Mouse (Mus musculus): ENCODE measurements around the gene Atp6v1c2. TPM values are rescaled to one million over a fixed set of nuclear protein-coding genes. Genes with fewer than 3 reads are reported as not detected.

Gene Atp6v1c2
- 0.36 and 0.62 TPM in 2 replicates for polyA plus RNA-seq (2015; fragmentation: Nextera tagmentation; extraction: Ambion mirVana)

- no peak for ATAC-seq
- Histone ChIP-seq H3K4me3 (replicated peaks) (no peak within 1 kb of the TSS), H3K36me3 (no peaks in the 10 kb centered on the region), H3K27me3 (peaks cover 15% of the 10 kb centered on the region), H3K9ac (replicated peaks) (no peak within 1 kb of the TSS), H3K4me1 (replicated peaks) (peaks cover 11% of the 10 kb centered on the region), H3K9me3 (no peaks in the 10 kb centered on the region), H3K27ac (no peak within 1 kb of the TSS), H3K4me2 (replicated peaks) (no peak within 1 kb of the TSS)
- WGBS: 84% methylated on average over 3 of the region's 3 CpGs
Observed at GRCm38 (mm10) chr12:17329259-17329658, at the start of gene Atp6v1c2. TSS of gene Atp6v1c2 (minus strand) at chr12:17329359.

GRCm38 (mm10) chr12:17376521-17376920 is 47.4 kb upstream of the Atp6v1c2 start:
- H3K9ac ChIP-seq (replicated peaks): no peak overlapping the region
- H3K36me3 ChIP-seq: peaks cover 85% of the 10 kb centered on the region
- no peak overlapping the region for H3K27ac ChIP-seq
- no peaks in the 10 kb centered on the region for H3K4me1 ChIP-seq (replicated peaks)
- H3K9me3 ChIP-seq: no peaks in the 10 kb centered on the region
- WGBS: 90% methylated on average over 6 of the region's 6 CpGs
- ATAC-seq: no peak
- no peak overlapping the region for H3K4me2 ChIP-seq (replicated peaks)
- H3K4me3 ChIP-seq (replicated peaks): no peak overlapping the region
- H3K27me3 ChIP-seq: no peaks in the 10 kb centered on the region

- Histone ChIP-seq H3K36me3 (peaks cover 86% of the 10 kb centered on the region), H3K4me2 (replicated peaks) (no peak overlapping the region), H3K27me3 (no peaks in the 10 kb centered on the region), H3K9me3 (no peaks in the 10 kb centered on the region), H3K9ac (replicated peaks) (no peak overlapping the region), H3K4me1 (replicated peaks) (no peaks in the 10 kb centered on the region), H3K4me3 (replicated peaks) (no peak overlapping the region), H3K27ac (no peak overlapping the region)
- ATAC-seq: no peak
- 93% methylated on average over 4 of the region's 4 CpGs for WGBS
Observed at GRCm38 (mm10) chr12:17375243-17375642, 46.1 kb upstream of the Atp6v1c2 start.

- peaks cover 86% of the 10 kb centered on the region for H3K36me3 ChIP-seq
Observed at GRCm38 (mm10) chr12:17373470-17373975, 44.4 kb upstream of the Atp6v1c2 start.

GRCm38 (mm10) chr12:17372696-17373095 is 43.5 kb upstream of the Atp6v1c2 start:
- Histone ChIP-seq H3K4me3 (replicated peaks) (no peak overlapping the region), H3K4me1 (replicated peaks) (no peaks in the 10 kb centered on the region), H3K27ac (no peak overlapping the region), H3K36me3 (peaks cover 89% of the 10 kb centered on the region), H3K9ac (replicated peaks) (no peak overlapping the region), H3K27me3 (no peaks in the 10 kb centered on the region), H3K9me3 (no peaks in the 10 kb centered on the region), H3K4me2 (replicated peaks) (no peak overlapping the region)
- WGBS: 80% methylated on average over 3 of the region's 3 CpGs
- ATAC-seq: no peak

More at GRCm38 (mm10) chr12:17373470-17373975, 44.4 kb upstream of the Atp6v1c2 start:
- no peak for ATAC-seq
- Histone ChIP-seq H3K4me1 (replicated peaks) (no peaks in the 10 kb centered on the region), H3K27ac (no peak overlapping the region), H3K4me2 (replicated peaks) (no peak overlapping the region), H3K9me3 (no peaks in the 10 kb centered on the region), H3K27me3 (no peaks in the 10 kb centered on the region), H3K9ac (replicated peaks) (no peak overlapping the region), H3K4me3 (replicated peaks) (no peak overlapping the region)
- 96% methylated on average over 5 of the region's 5 CpGs for WGBS

- no peak for ATAC-seq
- peaks cover 88% of the 10 kb centered on the region for H3K36me3 ChIP-seq
- no peaks in the 10 kb centered on the region for H3K9me3 ChIP-seq
- no peak overlapping the region for H3K27ac ChIP-seq
- no peak overlapping the region for H3K4me2 ChIP-seq (replicated peaks)
- no peaks in the 10 kb centered on the region for H3K27me3 ChIP-seq
- H3K4me1 ChIP-seq (replicated peaks): no peaks in the 10 kb centered on the region
- no peak overlapping the region for H3K4me3 ChIP-seq (replicated peaks)
- H3K9ac ChIP-seq (replicated peaks): no peak overlapping the region
- 93% methylated on average over 8 of the region's 8 CpGs for WGBS
Observed at GRCm38 (mm10) chr12:17371589-17372235, 42.6 kb upstream of the Atp6v1c2 start.

GRCm38 (mm10) chr12:17369551-17370325 is 40.6 kb upstream of the Atp6v1c2 start:
- Histone ChIP-seq H3K4me3 (replicated peaks) (no peak overlapping the region), H3K9me3 (no peaks in the 10 kb centered on the region), H3K4me2 (replicated peaks) (no peak overlapping the region), H3K4me1 (replicated peaks) (no peaks in the 10 kb centered on the region), H3K27me3 (no peaks in the 10 kb centered on the region), H3K27ac (no peak overlapping the region), H3K36me3 (peaks cover 82% of the 10 kb centered on the region), H3K9ac (replicated peaks) (no peak overlapping the region)
- WGBS: 94% methylated on average over 7 of the region's 7 CpGs
- ATAC-seq: no peak

GRCm38 (mm10) chr12:17369111-17369510 is 40.0 kb upstream of the Atp6v1c2 start:
- ATAC-seq: no peak
- H3K27me3 ChIP-seq: no peaks in the 10 kb centered on the region
- H3K9me3 ChIP-seq: no peaks in the 10 kb centered on the region
- peaks cover 81% of the 10 kb centered on the region for H3K36me3 ChIP-seq
- H3K9ac ChIP-seq (replicated peaks): no peak overlapping the region
- H3K4me1 ChIP-seq (replicated peaks): no peaks in the 10 kb centered on the region
- H3K4me2 ChIP-seq (replicated peaks): no peak overlapping the region
- H3K4me3 ChIP-seq (replicated peaks): no peak overlapping the region
- WGBS: 96% methylated on average over 3 of the region's 3 CpGs
- no peak overlapping the region for H3K27ac ChIP-seq

- Histone ChIP-seq H3K4me1 (replicated peaks) (no peaks in the 10 kb centered on the region), H3K4me2 (replicated peaks) (no peak overlapping the region), H3K4me3 (replicated peaks) (no peak overlapping the region), H3K27ac (no peak overlapping the region), H3K27me3 (no peaks in the 10 kb centered on the region), H3K36me3 (peaks cover 82% of the 10 kb centered on the region), H3K9me3 (no peaks in the 10 kb centered on the region), H3K9ac (replicated peaks) (no peak overlapping the region)
- WGBS: 72% methylated on average over 5 of the region's 5 CpGs
- ATAC-seq: peak; percentile 68; the same call in 1 of the 2 replicates
Observed at GRCm38 (mm10) chr12:17366981-17367380, 37.8 kb upstream of the Atp6v1c2 start.

- peaks cover 81% of the 10 kb centered on the region for H3K36me3 ChIP-seq
- H3K9me3 ChIP-seq: no peaks in the 10 kb centered on the region
- H3K4me2 ChIP-seq (replicated peaks): no peak overlapping the region
- H3K27ac ChIP-seq: no peak overlapping the region
- peaks cover 6% of the 10 kb centered on the region; the same call in 1 of the 2 replicates for H3K4me1 ChIP-seq (replicated peaks)
- no peak overlapping the region for H3K4me3 ChIP-seq (replicated peaks)
- no peak overlapping the region for H3K9ac ChIP-seq (replicated peaks)
- 96% methylated on average over 5 of the region's 5 CpGs for WGBS
- ATAC-seq: no peak
- no peaks in the 10 kb centered on the region for H3K27me3 ChIP-seq
Observed at GRCm38 (mm10) chr12:17362316-17362715, 33.2 kb upstream of the Atp6v1c2 start.

- Histone ChIP-seq H3K9ac (replicated peaks) (no peak overlapping the region), H3K4me3 (replicated peaks) (no peak overlapping the region), H3K4me2 (replicated peaks) (no peak overlapping the region), H3K4me1 (replicated peaks) (peaks cover 6% of the 10 kb centered on the region; the same call in 1 of the 2 replicates), H3K27me3 (no peaks in the 10 kb centered on the region), H3K27ac (no peak overlapping the region), H3K9me3 (no peaks in the 10 kb centered on the region), H3K36me3 (peaks cover 86% of the 10 kb centered on the region)
- WGBS: 12% methylated on average over 4 of the region's 4 CpGs
- no peak for ATAC-seq
Observed at GRCm38 (mm10) chr12:17360650-17361049, 31.5 kb upstream of the Atp6v1c2 start.

GRCm38 (mm10) chr12:17360104-17360503 is 30.9 kb upstream of the Atp6v1c2 start:
- Histone ChIP-seq H3K9me3 (no peaks in the 10 kb centered on the region), H3K9ac (replicated peaks) (no peak overlapping the region), H3K4me1 (replicated peaks) (peaks cover 6% of the 10 kb centered on the region; the same call in 1 of the 2 replicates), H3K4me3 (replicated peaks) (no peak overlapping the region), H3K27ac (no peak overlapping the region), H3K36me3 (peaks cover 86% of the 10 kb centered on the region), H3K27me3 (no peaks in the 10 kb centered on the region), H3K4me2 (replicated peaks) (no peak overlapping the region)
- WGBS: 41% methylated on average over 9 of the region's 9 CpGs
- no peak for ATAC-seq
